Mouse (Mus musculus): ENCODE results near the gene Emilin1. TPM values are rescaled to one million over a fixed set of nuclear protein-coding genes. Genes with fewer than 3 reads are reported as not detected.

Gene Emilin1
- polyA plus RNA-seq, 1 experiment from 2014 or later: 95.1 TPM

DNA sequence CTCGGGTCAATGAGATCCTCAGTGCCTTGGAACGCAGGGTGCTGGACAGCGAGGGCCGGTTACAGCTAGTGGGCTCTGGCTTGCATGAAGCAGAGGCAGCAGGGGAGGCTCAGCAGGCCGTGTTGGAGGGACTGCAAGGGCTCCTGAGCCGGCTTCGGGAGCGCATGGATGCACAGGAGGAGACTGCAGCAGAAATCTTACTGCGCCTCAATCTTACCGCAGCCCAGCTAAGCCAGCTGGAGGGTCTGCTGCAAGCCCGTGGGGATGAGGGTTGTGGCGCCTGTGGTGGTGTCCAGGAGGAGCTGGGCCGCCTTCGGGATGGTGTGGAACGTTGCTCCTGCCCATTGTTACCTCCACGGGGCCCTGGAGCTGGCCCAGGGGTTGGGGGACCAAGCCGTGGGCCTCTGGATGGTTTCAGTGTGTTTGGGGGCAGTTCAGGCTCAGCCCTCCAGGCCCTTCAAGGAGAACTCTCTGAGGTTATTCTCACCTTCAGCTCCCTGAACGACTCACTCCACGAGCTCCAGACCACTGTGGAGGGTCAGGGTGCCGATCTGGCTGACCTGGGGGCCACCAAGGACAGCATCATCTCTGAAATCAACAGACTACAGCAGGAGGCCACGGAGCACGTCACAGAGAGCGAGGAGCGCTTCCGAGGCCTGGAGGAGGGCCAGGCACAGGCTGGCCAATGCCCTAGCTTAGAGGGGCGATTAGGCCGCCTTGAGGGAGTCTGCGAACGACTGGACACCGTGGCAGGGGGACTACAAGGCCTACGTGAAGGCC lies 4.9 kb downstream of the Emilin1 start:
- DNase-seq (ENCODE audit: low spot score) (no peak), ATAC-seq (replicated peaks; ENCODE audit: low FRiP score) (no peak)
- Histone ChIP-seq H3K36me3 (ENCODE audit: control insufficient read depth, insufficient read depth, low read length) (peaks cover 26% of the 10 kb centered on the region), H3K27me3 (replicated peaks; ENCODE audit: control insufficient read depth, insufficient read depth, low read length) (no peaks in the 10 kb centered on the region), H3K27ac (ENCODE audit: low read depth, low read length) (no peak overlapping the region; the same call in 1 of the 2 replicates), H3K9me3 (ENCODE audit: control insufficient read depth, low read length) (no peaks in the 10 kb centered on the region), H3K4me3 (ENCODE audit: low read depth, low read length) (no peak overlapping the region), H3K4me1 (replicated peaks; ENCODE audit: control insufficient read depth, insufficient read depth, low read length) (peaks cover 56% of the 10 kb centered on the region), H3K9ac (ENCODE audit: low read depth, low read length) (peak overlapping the region; percentile 34; the same call in 1 of the 2 replicates), H3K4me2 (no peak overlapping the region)
- 91% methylated on average over 31 of the region's 31 CpGs for WGBS

DNA sequence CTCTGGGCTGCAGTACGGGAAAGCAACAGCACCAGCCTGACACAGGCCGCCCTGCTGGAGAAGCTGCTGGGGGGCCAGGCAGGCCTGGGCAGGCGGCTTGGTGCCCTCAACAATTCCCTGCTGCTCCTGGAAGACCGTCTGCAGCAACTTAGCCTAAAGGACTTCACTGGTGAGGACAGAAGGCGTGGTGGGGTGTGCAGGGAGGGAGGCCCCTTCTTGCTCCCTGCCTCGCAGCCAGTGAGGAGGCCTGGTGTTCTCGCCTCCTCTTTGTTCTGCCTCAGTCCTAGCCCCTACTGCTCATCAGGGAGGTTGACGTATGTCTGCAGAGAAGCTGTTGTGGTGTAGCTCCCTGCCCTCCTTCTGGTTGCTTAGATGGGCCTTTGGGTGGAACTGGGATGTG lies 5.5 kb downstream of the Emilin1 start:
- H3K4me2 ChIP-seq: no peak overlapping the region
- peaks cover 51% of the 10 kb centered on the region for H3K4me1 ChIP-seq (replicated peaks; ENCODE audit: control insufficient read depth, insufficient read depth, low read length)
- peaks cover 26% of the 10 kb centered on the region for H3K36me3 ChIP-seq (ENCODE audit: control insufficient read depth, insufficient read depth, low read length)
- DNase-seq (ENCODE audit: low spot score) (no peak), ATAC-seq (replicated peaks; ENCODE audit: low FRiP score) (no peak)
- H3K4me3 ChIP-seq (ENCODE audit: low read depth, low read length): no peak overlapping the region
- no peaks in the 10 kb centered on the region for H3K9me3 ChIP-seq (ENCODE audit: control insufficient read depth, low read length)
- no peaks in the 10 kb centered on the region for H3K27me3 ChIP-seq (replicated peaks; ENCODE audit: control insufficient read depth, insufficient read depth, low read length)
- 90% methylated on average over 8 of the region's 8 CpGs for WGBS
- H3K27ac ChIP-seq (ENCODE audit: low read depth, low read length): no peak overlapping the region
- H3K9ac ChIP-seq (ENCODE audit: low read depth, low read length): no peak overlapping the region

DNA sequence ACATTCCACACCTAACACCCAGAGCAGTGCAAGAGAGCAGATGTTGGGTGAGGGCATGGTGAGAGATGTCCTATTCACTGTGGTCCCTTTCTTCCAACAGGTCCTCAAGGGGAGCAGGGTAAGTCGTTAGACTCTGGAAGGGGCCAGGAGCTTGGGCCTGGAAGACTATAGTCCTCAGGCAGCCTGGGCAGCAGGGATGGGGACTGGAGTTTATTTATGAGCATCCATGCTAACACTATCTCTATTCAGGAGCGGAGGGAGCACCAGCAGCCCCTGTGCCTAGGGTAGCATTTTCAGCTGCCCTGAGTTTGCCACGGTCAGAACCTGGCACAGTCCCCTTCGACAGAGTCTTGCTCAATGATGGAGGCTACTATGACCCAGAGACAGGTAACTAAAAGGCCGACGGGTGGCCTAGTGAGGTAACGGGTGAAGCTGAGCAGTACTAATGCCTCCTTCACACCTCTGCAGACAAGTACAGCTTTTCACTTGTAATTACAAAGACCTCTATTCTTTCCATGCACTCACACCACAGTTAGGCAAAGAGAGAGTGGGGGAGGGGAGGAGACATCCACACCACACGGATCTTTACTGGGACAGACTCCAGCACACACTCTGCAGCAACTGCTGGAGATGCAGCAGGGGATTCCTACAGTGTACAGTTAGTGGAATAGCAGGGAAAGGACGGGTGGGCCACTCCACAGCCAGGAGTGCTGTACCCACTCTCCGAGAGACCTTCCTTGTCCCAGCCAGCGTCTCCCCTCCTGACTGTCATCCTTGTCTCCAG lies 6.8 kb downstream of the Emilin1 start:
- 79% methylated on average over 11 of the region's 11 CpGs for WGBS
- peaks cover 38% of the 10 kb centered on the region for H3K4me1 ChIP-seq (replicated peaks; ENCODE audit: control insufficient read depth, insufficient read depth, low read length)
- ATAC-seq (replicated peaks; ENCODE audit: low FRiP score) (no peak), DNase-seq (ENCODE audit: low spot score) (no peak)
- peak overlapping the region; percentile 98; the same call in 1 of the 2 replicates for H3K4me2 ChIP-seq
- H3K9ac ChIP-seq (ENCODE audit: low read depth, low read length): no peak overlapping the region
- H3K9me3 ChIP-seq (ENCODE audit: control insufficient read depth, low read length): no peaks in the 10 kb centered on the region
- no peak overlapping the region for H3K27ac ChIP-seq (ENCODE audit: low read depth, low read length)
- H3K4me3 ChIP-seq (ENCODE audit: low read depth, low read length): no peak overlapping the region
- H3K27me3 ChIP-seq (replicated peaks; ENCODE audit: control insufficient read depth, insufficient read depth, low read length): no peaks in the 10 kb centered on the region
- peaks cover 26% of the 10 kb centered on the region for H3K36me3 ChIP-seq (ENCODE audit: control insufficient read depth, insufficient read depth, low read length)

DNA sequence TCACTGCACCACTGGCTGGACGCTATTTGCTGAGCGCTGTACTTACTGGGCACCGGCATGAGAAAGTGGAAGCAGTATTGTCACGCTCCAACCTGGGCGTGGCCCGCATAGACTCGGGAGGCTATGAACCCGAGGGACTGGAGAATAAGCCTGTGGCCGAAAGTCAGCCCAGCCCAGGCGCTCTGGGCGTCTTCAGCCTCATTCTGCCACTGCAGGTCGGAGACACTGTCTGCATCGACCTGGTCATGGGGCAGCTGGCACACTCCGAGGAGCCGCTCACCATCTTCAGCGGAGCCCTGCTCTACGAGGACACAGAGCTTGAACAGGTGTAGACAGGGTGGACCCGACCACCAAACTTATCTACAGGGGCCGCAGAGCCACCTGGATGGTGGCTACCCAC lies 7.4 kb downstream of the Emilin1 start:
- DNase-seq (ENCODE audit: low spot score) (no peak), ATAC-seq (replicated peaks; ENCODE audit: low FRiP score) (no peak)
- Histone ChIP-seq H3K27me3 (replicated peaks; ENCODE audit: control insufficient read depth, insufficient read depth, low read length) (no peaks in the 10 kb centered on the region), H3K9me3 (ENCODE audit: control insufficient read depth, low read length) (no peaks in the 10 kb centered on the region), H3K27ac (ENCODE audit: low read depth, low read length) (peak overlapping the region; percentile 61), H3K9ac (ENCODE audit: low read depth, low read length) (peak overlapping the region; percentile 38), H3K36me3 (ENCODE audit: control insufficient read depth, insufficient read depth, low read length) (peaks cover 26% of the 10 kb centered on the region), H3K4me1 (replicated peaks; ENCODE audit: control insufficient read depth, insufficient read depth, low read length) (peaks cover 32% of the 10 kb centered on the region), H3K4me2 (peak overlapping the region; percentile 98), H3K4me3 (ENCODE audit: low read depth, low read length) (peak overlapping the region; percentile 51)
- 60% methylated on average over 19 of the region's 19 CpGs for WGBS

DNA sequence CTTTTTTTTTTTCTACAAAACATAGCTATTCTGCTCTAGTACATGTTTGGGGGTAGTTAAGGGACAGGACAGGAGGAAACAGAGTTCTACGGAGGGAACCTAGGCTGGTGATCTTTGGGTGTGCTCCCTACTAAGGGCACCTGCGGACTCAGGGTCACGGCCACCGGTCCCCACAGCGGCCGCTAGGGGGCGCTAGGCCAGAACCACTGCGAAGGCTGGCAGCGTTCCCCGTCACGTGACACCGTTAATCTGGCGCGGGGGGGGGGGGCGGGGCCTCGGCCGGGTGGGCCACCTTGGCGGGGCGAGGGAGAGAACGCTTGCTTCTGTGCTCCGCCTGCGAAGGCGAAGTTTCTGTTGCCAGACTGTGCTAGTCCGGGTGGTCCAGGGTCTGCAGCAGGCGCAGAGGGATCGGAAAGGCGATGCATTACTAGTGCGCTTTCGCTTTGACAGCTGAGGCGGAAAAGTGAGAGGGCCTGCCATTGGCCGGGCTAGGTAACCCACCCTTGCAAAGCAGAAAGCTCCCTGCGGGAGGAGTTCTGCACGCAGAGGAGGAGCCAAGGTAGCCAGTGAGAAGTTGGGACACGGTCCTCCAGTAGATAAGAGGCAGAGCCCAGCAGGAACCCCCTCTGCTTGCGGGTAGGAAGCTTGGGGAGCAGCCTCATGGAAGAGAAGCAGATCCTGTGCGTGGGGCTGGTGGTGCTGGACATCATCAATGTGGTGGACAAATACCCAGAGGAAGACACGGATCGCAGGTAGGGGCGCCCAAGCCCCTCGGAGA lies 8.2 kb downstream of the Emilin1 start, which contains the start of gene Khk:
Khk (plus strand) TSS at position 176 of the 778 bp plus-strand sequence.
- Histone ChIP-seq H3K9ac (ENCODE audit: low read depth, low read length) (peak within 1 kb of the TSS; percentile 61), H3K4me2 (peak within 1 kb of the TSS; percentile 98), H3K4me3 (ENCODE audit: low read depth, low read length) (peak within 1 kb of the TSS; percentile 51), H3K27ac (ENCODE audit: low read depth, low read length) (peak within 1 kb of the TSS; percentile 61), H3K27me3 (replicated peaks; ENCODE audit: control insufficient read depth, insufficient read depth, low read length) (no peaks in the 10 kb centered on the region), H3K36me3 (ENCODE audit: control insufficient read depth, insufficient read depth, low read length) (peaks cover 26% of the 10 kb centered on the region), H3K4me1 (replicated peaks; ENCODE audit: control insufficient read depth, insufficient read depth, low read length) (peaks cover 26% of the 10 kb centered on the region), H3K9me3 (ENCODE audit: control insufficient read depth, low read length) (no peaks in the 10 kb centered on the region)
- 1% methylated on average over 39 of the region's 40 CpGs for WGBS
- DNase-seq (ENCODE audit: low spot score) (peak; percentile 94), ATAC-seq (replicated peaks; ENCODE audit: low FRiP score) (peak; percentile 93)

DNA sequence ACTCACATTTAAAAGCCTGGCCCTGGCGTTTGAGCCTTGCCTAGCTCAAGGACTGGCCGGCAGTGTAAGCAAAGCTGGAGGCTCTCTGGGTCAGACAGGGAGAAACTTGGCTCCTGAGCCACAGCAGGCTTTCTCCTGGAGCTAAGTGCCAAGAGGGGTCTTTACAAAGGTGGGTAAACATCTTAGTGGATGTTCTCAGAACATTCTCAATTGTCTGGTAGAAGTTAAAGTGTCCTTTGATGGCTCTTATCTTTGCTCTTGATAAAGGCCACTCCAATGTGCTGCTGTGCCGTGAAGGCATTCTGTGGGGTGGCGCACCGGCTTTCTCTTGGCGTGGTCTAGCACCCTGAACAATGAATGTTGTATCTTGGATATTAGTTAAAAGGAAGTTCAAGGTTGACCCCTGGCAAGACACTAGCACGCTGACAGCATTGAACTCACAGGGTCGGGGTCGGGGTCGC lies 9.4 kb downstream of the Emilin1 start:
- Histone ChIP-seq H3K36me3 (ENCODE audit: control insufficient read depth, insufficient read depth, low read length) (peaks cover 19% of the 10 kb centered on the region), H3K4me1 (replicated peaks; ENCODE audit: control insufficient read depth, insufficient read depth, low read length) (peaks cover 18% of the 10 kb centered on the region), H3K4me2 (peak overlapping the region; percentile 98), H3K27me3 (replicated peaks; ENCODE audit: control insufficient read depth, insufficient read depth, low read length) (no peaks in the 10 kb centered on the region), H3K4me3 (ENCODE audit: low read depth, low read length) (peak overlapping the region; percentile 51), H3K9ac (ENCODE audit: low read depth, low read length) (peak overlapping the region; percentile 61), H3K27ac (ENCODE audit: low read depth, low read length) (no peak overlapping the region; the same call in 1 of the 2 replicates), H3K9me3 (ENCODE audit: control insufficient read depth, low read length) (no peaks in the 10 kb centered on the region)
- no peak for ATAC-seq (replicated peaks; ENCODE audit: low FRiP score)
- 46% methylated on average over 10 of the region's 10 CpGs for WGBS
- DNase-seq (ENCODE audit: low spot score): no peak

DNA sequence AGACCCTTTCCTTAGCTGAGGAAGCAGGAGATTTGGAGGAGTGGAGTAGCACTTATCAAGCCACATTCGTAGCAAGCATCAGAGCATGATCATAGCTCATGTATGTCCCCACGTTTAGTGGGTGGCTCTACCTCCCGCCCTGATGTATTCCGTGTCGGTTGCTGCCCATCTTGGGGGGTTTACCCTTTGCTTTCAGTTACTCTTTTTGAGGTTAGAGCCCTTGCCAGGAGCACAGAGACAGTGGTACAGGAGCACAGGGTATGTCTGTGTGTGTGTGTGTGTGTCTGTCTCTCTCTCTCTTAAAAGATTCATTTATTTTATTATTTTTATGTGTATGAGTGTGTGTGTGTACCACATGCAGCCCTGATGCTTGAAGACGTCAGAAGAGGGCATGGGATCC lies 9.9 kb downstream of the Emilin1 start:
- no peak for DNase-seq (ENCODE audit: low spot score)
- Histone ChIP-seq H3K36me3 (ENCODE audit: control insufficient read depth, insufficient read depth, low read length) (peaks cover 16% of the 10 kb centered on the region), H3K9ac (ENCODE audit: low read depth, low read length) (no peak overlapping the region; the same call in 1 of the 2 replicates), H3K27ac (ENCODE audit: low read depth, low read length) (no peak overlapping the region), H3K9me3 (ENCODE audit: control insufficient read depth, low read length) (no peaks in the 10 kb centered on the region), H3K4me2 (peak overlapping the region; percentile 98), H3K27me3 (replicated peaks; ENCODE audit: control insufficient read depth, insufficient read depth, low read length) (no peaks in the 10 kb centered on the region), H3K4me1 (replicated peaks; ENCODE audit: control insufficient read depth, insufficient read depth, low read length) (peaks cover 18% of the 10 kb centered on the region), H3K4me3 (ENCODE audit: low read depth, low read length) (no peak overlapping the region; the same call in 1 of the 2 replicates)
- no peak for ATAC-seq (replicated peaks; ENCODE audit: low FRiP score)
- WGBS: 59% methylated on average over 6 of the region's 6 CpGs

DNA sequence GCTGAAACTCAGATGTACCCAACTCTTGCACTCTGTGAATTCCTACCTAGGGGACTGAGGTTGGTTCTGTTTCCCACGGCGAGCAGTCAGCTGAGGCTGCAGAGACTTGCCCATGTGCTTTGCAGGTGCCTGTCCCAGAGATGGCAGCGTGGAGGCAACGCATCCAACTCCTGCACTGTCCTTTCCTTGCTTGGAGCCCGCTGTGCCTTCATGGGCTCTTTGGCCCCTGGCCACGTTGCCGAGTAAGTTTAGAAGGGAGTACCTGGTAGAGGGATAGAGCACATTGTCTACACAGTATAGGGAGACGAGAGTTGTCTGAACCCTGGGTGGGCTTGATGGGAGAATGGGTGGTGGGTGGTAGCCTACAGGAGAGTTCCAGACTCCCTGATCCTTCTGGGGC lies 11.4 kb downstream of the Emilin1 start:
- no peak overlapping the region for H3K4me3 ChIP-seq (ENCODE audit: low read depth, low read length)
- no peak for DNase-seq (ENCODE audit: low spot score)
- no peaks in the 10 kb centered on the region for H3K27me3 ChIP-seq (replicated peaks; ENCODE audit: control insufficient read depth, insufficient read depth, low read length)
- ATAC-seq (replicated peaks; ENCODE audit: low FRiP score): no peak
- no peak overlapping the region for H3K4me2 ChIP-seq
- WGBS: 85% methylated on average over 8 of the region's 8 CpGs
- peaks cover 18% of the 10 kb centered on the region for H3K4me1 ChIP-seq (replicated peaks; ENCODE audit: control insufficient read depth, insufficient read depth, low read length)
- no peak overlapping the region for H3K9ac ChIP-seq (ENCODE audit: low read depth, low read length)
- no peak overlapping the region for H3K27ac ChIP-seq (ENCODE audit: low read depth, low read length)
- 0 out of 2 replicates have a peak, but pooled peaks cover 8% of the 10 kb centered on the region for H3K36me3 ChIP-seq (ENCODE audit: control insufficient read depth, insufficient read depth, low read length)
- H3K9me3 ChIP-seq (ENCODE audit: control insufficient read depth, low read length): no peaks in the 10 kb centered on the region
